Mouse (Mus musculus) splenic B cell, adult 2 months (primary cell): ENCODE data around the gene Rlbp1.

Source experiments
- DNase-seq: peaks from one replicate; pipeline ENCODE4 v3.0.0-alpha.2; 2011; ENCODE audit warnings: low read depth, low spot score
- H3K27me3 ChIP-seq: 2 replicates; pipeline ENCODE4 v1.6.1; 2012; ENCODE audit warnings: mild to moderate bottlenecking, low read length, moderate library complexity, mixed read lengths; ENCODE audit not compliant: control insufficient read depth, poor library complexity, insufficient read depth, severe bottlenecking
- H3K36me3 ChIP-seq: 2 replicates; pipeline ENCODE4 v1.6.1; 2012; ENCODE audit warnings: mild to moderate bottlenecking, low read length, moderate library complexity, mixed read lengths; ENCODE audit not compliant: control insufficient read depth, poor library complexity, insufficient read depth, severe bottlenecking

Gene Rlbp1

DNA sequence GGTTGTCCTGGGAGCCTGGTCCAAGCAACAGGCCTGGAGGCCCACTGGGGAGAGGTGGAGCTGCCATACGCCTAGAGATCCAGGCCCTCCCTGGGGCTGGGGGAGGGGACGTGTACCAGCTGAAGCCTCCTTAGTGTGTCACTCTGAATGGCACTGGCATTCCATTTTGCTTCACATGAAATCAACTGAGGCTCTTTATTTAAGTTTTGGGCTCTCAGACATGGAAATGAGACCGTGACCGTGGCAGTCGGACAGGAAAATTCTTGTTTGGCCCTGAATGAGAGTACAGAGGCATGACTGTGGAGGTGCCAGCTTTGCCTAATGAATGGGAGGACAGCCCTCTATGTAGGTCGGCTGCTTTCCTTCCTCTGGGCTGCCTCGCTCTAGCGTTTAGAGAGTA, 24.6 kb downstream of the Rlbp1 start:
- H3K27me3 ChIP-seq = no peaks in the 10 kb centered on the region
- DNase-seq = no peak
- peaks cover 6% of the 10 kb centered on the region for H3K36me3 ChIP-seq

DNA sequence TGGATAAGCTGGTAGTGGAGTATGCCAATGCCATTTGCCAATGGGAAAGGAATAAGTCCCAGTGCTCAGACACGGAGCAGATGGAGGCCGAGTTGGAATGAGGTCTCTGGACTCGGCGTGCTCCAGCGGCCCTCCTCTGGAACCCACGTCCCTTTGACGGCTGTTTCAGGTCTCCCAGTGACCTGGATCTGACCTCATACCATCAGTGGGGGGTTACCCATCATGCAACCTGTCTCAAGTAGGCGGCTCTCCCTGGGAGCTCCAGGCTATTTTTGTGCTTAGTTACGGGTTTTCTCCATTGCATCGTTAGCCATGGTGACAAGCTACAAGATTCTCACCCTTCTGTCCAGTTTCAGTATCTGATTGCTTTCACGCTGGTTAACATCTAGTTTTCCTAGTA, 26.8 kb downstream of the Rlbp1 start:
- H3K27me3 ChIP-seq = no peaks in the 10 kb centered on the region
- DNase-seq = no peak
- H3K36me3 ChIP-seq = peaks cover 10% of the 10 kb centered on the region

DNA sequence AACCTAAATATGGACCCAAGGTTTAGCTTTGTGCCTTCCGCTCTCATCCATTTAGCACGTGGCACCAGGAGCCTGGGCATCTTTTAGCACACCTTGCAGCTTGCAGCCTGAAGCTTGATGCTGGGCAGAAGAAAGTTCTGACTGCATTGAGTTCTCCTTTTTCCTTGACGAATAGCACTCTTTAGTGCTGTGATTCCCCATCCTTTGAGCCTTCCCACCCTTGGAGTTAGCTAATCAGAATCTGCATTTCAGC, 27.7 kb downstream of the Rlbp1 start:
- no peak for DNase-seq

DNA sequence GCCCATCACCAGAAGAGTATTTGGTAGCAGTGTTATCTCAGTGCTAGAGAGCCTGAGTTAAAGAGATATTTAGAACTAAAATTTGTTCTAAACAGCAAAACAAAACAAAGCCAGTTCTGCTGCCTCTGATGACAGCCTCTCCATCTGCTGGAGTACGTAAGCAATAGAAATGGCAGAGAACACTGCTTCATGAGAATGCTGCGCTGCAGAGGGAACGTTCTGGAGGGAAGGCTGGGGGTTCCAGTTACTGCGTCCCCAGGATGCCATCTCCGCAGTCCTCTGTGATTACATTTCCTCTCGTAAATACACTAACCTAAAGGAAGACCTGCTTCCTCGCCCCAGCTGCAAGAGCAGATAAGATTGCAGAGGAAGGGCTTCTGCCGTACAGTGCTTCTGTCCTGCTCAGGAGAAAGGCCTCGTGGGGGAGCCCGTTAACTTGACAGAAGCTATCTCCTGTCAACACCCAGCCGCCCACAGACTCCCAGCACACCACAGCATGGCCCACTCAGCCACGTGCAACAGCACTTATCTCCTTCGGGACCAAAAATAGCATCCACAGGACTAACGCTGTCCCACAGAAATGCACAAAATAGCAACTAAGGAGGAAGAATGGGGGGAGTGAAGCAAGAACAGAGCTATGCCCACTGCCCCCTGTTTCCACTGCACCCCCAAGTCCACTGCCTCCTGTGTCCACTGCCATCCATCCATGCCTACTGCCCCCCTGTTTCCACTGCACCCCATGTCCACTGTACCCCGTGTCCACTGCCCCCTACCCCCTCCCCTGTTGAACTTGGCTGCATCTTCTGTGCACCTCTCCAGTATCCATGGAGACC, 28.3 kb downstream of the Rlbp1 start:
- H3K27me3 ChIP-seq = no peaks in the 10 kb centered on the region
- peaks cover 13% of the 10 kb centered on the region for H3K36me3 ChIP-seq
- DNase-seq = no peak

More for the DNA sequence above, 27.7 kb downstream of the Rlbp1 start:
- H3K36me3 ChIP-seq = peaks cover 11% of the 10 kb centered on the region
- H3K27me3 ChIP-seq = no peaks in the 10 kb centered on the region

DNA sequence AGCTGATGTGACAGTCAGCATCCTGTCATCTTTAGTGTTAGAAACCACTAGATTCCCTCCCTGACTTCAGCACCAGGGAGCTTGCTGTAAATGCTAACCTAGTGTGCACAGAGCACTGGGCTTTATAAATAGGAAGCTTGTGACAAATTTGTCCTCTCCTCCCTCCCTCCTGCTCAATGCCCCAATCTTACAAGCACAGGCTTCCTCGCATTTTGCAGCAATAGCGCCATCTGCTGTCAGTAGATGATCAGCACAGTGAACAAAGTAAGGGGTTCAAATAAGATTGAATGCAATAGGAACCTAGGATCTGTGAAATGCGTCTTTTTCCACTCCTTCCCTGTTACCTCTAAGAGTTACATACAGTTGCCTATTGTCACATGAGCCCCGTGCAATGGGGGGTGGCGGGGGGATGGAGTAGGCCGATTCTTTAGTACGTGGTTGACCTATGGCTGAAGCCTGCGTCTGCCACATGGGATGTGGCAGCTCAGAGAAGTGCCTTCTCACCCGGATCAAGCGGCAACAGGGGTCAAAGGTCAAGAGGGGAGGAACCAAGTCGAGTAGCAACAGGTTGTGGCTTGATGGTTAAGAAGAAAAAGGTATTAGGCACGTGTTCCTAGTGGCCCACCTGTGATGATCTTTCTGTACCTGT, 37.0 kb downstream of the Rlbp1 start:
- Histone ChIP-seq H3K36me3 (peaks cover 6% of the 10 kb centered on the region), H3K27me3 (no peaks in the 10 kb centered on the region)
- peak; percentile 80 for DNase-seq

DNA sequence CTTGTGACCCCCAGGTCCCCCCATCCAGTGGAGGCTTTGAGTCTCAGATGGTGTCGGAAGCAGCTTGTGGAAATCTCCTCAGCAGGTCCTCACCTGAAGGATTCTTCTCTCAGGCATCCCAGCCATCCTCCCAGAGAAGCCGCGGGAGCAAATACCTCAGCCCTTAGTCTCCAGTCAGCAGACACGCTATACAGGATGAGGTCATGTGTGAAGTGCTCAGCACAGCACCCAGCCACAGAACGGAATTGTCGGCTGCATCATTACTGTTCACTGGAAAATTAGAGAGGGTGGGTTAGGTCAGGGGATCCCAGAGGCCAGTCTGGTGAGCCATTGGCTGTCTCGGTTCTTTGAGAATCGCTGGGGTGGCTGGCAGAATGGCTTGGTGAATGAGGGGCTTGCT, 38.0 kb downstream of the Rlbp1 start:
- H3K27me3 ChIP-seq = no peaks in the 10 kb centered on the region
- H3K36me3 ChIP-seq = peaks cover 4% of the 10 kb centered on the region
- DNase-seq = no peak

DNA sequence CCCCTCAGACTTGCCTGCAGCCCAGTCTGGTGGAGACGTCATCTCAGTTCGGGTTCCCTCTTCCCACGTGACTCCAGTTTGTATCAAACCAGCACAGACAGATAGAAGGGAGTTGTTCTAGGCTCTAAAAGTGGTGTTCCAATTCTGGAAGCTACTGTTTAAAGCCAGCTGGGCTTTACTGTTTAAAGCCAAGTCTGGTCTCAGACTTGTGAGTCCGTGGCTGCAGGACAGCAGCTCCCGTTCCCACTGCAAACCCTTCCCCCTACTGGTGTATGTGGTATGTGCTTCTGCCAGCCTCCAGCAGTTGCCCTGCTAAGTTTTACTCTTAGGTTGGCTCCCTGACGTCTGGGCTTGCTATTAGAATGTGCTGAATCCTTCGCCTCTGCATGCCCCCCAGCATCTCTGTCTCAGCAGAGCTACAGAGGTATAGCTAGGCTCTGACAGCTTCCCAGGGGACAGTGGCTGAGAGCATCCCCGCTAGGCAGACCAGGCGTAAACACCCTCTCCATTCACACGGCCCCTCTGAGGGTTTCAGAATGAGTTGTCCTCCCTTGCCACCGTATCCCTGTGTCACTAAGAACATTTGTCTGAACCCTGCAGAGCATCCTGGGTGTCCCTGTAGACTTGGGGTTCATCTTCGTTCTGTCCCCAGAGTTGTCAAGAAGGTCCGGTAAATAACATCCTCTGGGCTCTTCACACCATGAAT, 39.6 kb downstream of the Rlbp1 start:
- DNase-seq = no peak
- H3K36me3 ChIP-seq = peaks cover 3% of the 10 kb centered on the region; the same call in 1 of the 2 replicates
- no peaks in the 10 kb centered on the region for H3K27me3 ChIP-seq

DNA sequence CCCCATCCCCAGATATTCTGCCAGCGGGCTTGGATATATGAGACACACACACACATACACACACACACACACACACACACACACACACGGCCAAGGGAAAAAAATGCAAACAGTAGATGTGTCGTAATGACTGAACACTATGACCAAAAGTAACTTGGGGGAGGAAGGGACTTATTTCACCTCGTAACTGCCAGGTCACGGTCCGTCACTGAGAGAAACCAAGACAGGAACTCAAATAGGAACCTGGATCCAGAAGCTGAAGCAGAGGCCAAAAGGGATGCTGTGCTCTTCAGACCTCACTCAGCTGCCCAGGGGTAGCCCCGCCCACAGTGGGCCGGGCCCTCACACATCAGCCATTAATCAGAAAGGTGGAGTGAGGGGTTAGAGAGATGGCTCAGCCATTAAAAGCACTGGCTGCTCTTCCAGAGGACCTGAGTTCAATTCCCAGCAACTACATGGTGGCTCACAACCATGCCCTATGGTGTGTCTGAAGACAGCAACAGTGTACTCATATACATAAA, 40.2 kb downstream of the Rlbp1 start:
- DNase-seq = no peak
- H3K36me3 ChIP-seq = peaks cover 3% of the 10 kb centered on the region; the same call in 1 of the 2 replicates
- no peaks in the 10 kb centered on the region for H3K27me3 ChIP-seq

DNA sequence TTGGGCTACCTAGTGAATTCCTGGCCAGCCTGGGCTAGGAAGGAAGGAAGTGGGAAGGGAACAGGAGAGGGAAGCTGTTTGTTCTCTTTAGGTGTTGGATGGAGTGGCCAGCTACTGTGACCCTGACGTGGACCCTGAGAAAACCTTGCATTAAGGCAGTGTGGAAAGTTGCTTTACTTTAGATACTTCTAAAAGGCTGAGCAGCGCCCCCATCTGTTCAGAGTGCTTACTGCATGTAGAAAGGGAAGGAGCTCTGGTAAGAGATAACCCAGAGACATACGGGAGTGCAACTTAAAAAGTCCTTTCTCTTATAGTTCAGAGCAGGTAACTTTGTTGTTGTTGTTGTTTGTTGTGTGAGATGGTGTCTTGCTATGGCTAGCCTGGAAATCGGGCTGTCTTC, 40.9 kb downstream of the Rlbp1 start:
- DNase-seq = peak; percentile 59
- H3K36me3 ChIP-seq = peaks cover 3% of the 10 kb centered on the region; the same call in 1 of the 2 replicates
- no peaks in the 10 kb centered on the region for H3K27me3 ChIP-seq

DNA sequence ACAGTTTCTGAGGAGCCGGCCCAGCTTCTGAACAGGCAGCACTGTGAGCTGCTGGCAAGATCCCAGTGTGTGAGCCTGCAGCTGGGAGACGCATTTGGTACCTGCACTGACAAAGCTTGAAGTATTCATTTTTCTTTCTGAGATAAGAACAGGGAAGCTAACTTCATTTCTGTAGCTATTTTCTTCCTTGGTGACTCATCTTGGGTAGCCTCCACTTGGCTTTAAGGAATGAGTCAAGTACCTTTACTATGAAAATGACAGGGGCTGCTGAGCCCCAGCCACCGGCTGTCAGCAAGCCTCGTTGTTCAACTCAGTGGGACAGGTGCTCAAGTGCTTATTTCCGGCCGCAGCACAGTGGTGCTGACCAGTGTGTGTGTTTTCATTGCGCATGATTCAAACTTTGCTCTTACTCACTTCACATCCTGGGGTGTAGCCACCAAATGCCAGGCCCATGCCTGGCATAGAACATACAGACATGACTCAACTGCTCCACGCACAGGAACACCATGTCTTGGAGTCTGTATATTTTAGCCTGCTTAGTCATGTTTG, 50.4 kb downstream of the Rlbp1 start:
- H3K36me3 ChIP-seq = no peaks in the 10 kb centered on the region
- no peaks in the 10 kb centered on the region for H3K27me3 ChIP-seq
- DNase-seq = no peak

DNA sequence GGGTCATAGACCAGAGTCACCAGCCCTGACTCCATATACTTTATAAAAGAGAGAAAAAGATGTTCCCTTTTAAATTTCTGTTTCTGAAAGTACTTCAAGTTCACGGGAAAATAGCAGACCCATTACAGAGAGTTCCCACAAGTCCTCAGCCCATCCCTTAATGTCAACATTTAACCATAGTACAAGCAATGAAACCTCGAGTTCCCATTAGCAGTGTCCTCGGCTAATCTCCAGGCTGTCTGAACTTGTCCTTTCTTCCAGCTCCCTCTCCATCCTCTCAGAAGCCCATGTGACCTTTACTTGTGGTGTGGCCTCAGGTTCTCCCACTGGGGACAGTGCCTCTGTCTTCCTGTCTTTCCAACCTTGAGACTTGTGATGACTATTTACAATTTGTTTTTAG, 53.4 kb downstream of the Rlbp1 start:
- Histone ChIP-seq H3K27me3 (no peaks in the 10 kb centered on the region), H3K36me3 (no peaks in the 10 kb centered on the region)
- no peak for DNase-seq

DNA sequence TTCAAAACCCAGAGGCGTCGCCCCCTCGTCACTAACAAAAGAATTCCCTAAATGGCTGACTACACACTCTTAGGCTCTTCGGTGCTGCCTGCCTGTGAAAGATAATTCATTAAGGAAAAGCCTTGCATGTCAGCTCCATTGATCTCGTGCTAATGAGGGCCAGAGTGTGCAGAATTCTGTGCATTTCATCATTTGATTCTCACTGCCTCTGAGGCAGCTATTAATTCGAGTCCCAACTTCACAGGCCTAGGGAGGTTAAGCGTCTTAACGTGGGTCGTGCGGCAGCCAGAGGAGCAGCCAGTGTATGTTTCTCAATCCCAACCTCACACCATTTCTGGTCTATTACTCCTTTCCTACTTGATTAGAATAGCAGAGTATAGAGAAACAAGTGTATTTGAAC, 55.7 kb downstream of the Rlbp1 start:
- no peak for DNase-seq
- Histone ChIP-seq H3K36me3 (peaks cover 4% of the 10 kb centered on the region; the same call in 1 of the 2 replicates), H3K27me3 (no peaks in the 10 kb centered on the region)

DNA sequence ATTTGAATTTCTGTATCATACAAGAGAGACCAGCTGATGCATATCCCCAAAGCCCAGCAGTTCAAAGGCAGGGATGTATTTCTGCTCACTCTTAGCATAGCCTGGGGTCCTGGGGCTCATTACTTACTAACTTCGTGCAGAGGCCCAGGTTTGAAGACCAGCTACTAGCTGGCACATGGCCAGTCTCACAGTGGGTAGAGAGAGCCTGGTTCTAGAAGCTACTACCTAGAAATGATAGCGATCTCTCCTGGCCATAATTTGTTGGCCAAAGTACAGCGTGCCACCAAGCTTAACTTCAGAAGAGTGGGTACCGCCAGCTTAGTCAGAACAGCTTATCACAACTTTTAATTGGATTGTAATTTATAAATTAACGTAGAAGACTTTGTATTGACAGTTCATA, 58.1 kb downstream of the Rlbp1 start:
- H3K36me3 ChIP-seq = peaks cover 8% of the 10 kb centered on the region
- no peak for DNase-seq
- no peaks in the 10 kb centered on the region for H3K27me3 ChIP-seq
